Mouse (Mus musculus) ES-Bruce4 (cell line): ENCODE measurements at regions not wholly inside any gene's neighbourhood (a gene's known extent, or its start where the extent isn't known, plus 50 kb on each side); places are given as distances from the start of the nearest gene placed in this dataset.

ENCODE experiments used
- H3K27ac ChIP-seq: 2 replicates; pipeline ENCODE4 v1.5.1; 2012; ENCODE audit warnings: low read length, inconsistent platforms; ENCODE audit not compliant: insufficient read depth
- H3K27me3 ChIP-seq: 2 replicates; pipeline ENCODE4 v1.6.1; 2012; ENCODE audit warnings: mild to moderate bottlenecking, low read length, inconsistent platforms; ENCODE audit not compliant: control insufficient read depth, poor library complexity, insufficient read depth, severe bottlenecking
- H3K36me3 ChIP-seq: 2 replicates; pipeline ENCODE4 v1.6.1; 2012; ENCODE audit warnings: inconsistent platforms, mild to moderate bottlenecking, low read length, moderate library complexity; ENCODE audit not compliant: control insufficient read depth, poor library complexity, insufficient read depth, severe bottlenecking
- H3K4me1 ChIP-seq: one replicate; pipeline ENCODE4 v1.8.1; 2011; ENCODE audit warnings: low read length; ENCODE audit not compliant: control insufficient read depth, insufficient read depth
- H3K4me3 ChIP-seq: 2 replicates; pipeline ENCODE4 v1.5.1; 2011; ENCODE audit warnings: low read depth, mild to moderate bottlenecking, low read length
- H3K9ac ChIP-seq: 2 replicates; pipeline ENCODE4 v1.6.1; 2012; ENCODE audit warnings: low read depth, mild to moderate bottlenecking, inconsistent platforms; ENCODE audit not compliant: poor library complexity, severe bottlenecking
- H3K9me3 ChIP-seq: replicated peaks from 2 replicates; pipeline ENCODE4 v1.6.1; 2012; ENCODE audit warnings: mild to moderate bottlenecking, low read length, inconsistent platforms; ENCODE audit not compliant: control insufficient read depth, poor library complexity, insufficient read depth, severe bottlenecking
- CTCF ChIP-seq: IDR thresholded peaks from one replicate; pipeline ENCODE4 v1.8.1; 2011; ENCODE audit warnings: low read depth, low read length
- EP300 ChIP-seq: IDR thresholded peaks from 2 replicates; pipeline ENCODE4 v1.6.1; 2011; ENCODE audit warnings: low read depth, low read length; ENCODE audit not compliant: insufficient read depth
- POLR2A ChIP-seq: IDR thresholded peaks from one replicate; pipeline ENCODE4 v1.8.1; 2011; ENCODE audit warnings: low read length; ENCODE audit not compliant: insufficient read depth

DNA sequence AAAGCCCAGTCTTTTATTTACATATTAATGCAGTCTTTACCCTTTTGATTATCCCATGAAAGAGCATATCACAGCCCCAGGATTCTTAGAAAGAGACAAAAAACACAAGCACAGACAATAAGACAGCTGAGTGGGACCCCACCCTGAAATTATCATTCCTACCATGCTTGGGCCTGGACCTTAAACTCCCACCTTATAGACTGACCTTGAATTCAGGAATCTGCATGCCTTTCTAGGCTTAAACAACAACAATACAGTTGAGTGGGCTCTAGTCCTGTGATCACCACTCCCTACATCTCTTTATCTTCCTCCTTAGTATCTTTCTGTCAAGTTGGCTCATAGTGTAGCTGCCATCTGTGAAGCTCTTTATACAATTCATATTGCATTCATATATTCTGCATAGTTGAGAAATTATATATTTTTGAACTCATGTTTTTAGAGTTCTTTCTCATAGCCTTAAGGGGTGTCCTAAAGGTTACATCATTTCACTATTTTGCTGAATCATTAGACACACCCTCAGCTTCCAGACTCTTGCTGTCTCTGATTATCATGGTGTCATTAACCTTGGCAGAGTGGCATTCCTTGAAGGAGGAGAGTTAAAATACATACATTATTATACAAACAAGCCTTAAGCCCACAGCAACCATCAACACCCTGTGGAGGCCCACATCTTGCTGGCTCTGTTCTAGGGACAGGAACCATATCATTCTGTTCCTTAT lies 361.7 kb upstream of the Negr1 start:
- Histone ChIP-seq H3K27me3 (no peaks in the 10 kb centered on the region), H3K4me3 (no peak overlapping the region), H3K27ac (no peak overlapping the region), H3K9me3 (no peaks in the 10 kb centered on the region), H3K4me1 (no peaks in the 10 kb centered on the region), H3K9ac (no peak overlapping the region), H3K36me3 (no peaks in the 10 kb centered on the region)
- no peak for TF ChIP-seq EP300
- TF ChIP-seq CTCF: no peak
- no peak for TF ChIP-seq POLR2A

DNA sequence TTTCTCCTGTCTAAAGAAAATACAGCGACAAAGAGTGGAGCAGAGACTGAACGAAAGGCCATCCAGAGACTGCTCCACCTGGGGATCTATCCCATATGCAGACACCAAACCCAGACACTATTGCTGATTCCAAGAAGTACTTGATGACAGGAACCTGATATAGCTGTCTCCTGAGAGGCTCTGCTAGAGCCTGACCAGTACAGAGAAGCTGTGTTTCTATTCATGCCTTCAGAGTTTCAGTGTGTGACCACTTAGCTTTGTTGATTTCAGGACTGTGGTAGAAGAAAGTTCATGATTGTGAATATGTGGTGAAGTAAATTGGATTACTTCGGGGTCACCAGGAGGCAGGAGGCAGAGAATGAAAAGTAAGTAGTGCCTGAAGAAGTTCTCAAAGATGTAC lies 356.3 kb upstream of the Negr1 start:
- no peak overlapping the region for H3K27ac ChIP-seq
- no peaks in the 10 kb centered on the region for H3K36me3 ChIP-seq
- no peaks in the 10 kb centered on the region for H3K9me3 ChIP-seq
- no peaks in the 10 kb centered on the region for H3K27me3 ChIP-seq
- no peaks in the 10 kb centered on the region for H3K4me1 ChIP-seq
- no peak for TF ChIP-seq EP300
- TF ChIP-seq CTCF: no peak
- TF ChIP-seq POLR2A: no peak
- H3K4me3 ChIP-seq: no peak overlapping the region
- no peak overlapping the region for H3K9ac ChIP-seq

- H3K4me3 ChIP-seq: no peak overlapping the region
- H3K27ac ChIP-seq: no peak overlapping the region
- H3K4me1 ChIP-seq: no peaks in the 10 kb centered on the region
- H3K9ac ChIP-seq: no peak overlapping the region
- H3K36me3 ChIP-seq: no peaks in the 10 kb centered on the region
- TF ChIP-seq POLR2A (no peak), EP300 (no peak), CTCF (no peak)
- no peaks in the 10 kb centered on the region for H3K9me3 ChIP-seq
- no peaks in the 10 kb centered on the region for H3K27me3 ChIP-seq
Measured at GRCm38 (mm10) chr3:156208420-156208819, 353.2 kb upstream of the Negr1 start.

DNA sequence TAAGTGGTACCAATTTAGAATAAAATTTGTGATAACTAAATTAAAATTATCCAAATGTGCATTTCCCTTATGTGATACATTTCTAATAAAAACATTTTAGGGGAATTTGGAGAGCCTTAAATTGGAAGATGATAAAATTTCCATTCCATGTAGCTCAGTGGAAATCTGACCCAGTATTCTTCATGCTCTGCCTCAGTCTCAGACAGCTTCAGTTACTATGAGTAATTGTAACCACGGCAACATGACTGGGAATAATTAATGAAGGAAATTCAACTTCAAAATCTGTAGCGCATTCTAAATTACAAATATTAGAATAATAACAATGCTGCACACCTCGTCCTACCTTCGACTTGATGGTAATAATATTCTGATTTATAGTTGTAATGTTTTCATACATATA lies 350.8 kb upstream of the Negr1 start:
- Histone ChIP-seq H3K36me3 (no peaks in the 10 kb centered on the region), H3K4me3 (no peak overlapping the region), H3K27me3 (no peaks in the 10 kb centered on the region), H3K9me3 (no peaks in the 10 kb centered on the region), H3K9ac (no peak overlapping the region), H3K27ac (no peak overlapping the region), H3K4me1 (no peaks in the 10 kb centered on the region)
- TF ChIP-seq EP300 (no peak), POLR2A (no peak), CTCF (no peak)

GRCm38 (mm10) chr3:156214823-156215222 lies 346.8 kb upstream of the Negr1 start:
- H3K27me3 ChIP-seq: no peaks in the 10 kb centered on the region
- no peak overlapping the region for H3K27ac ChIP-seq
- no peaks in the 10 kb centered on the region for H3K36me3 ChIP-seq
- H3K4me3 ChIP-seq: no peak overlapping the region
- H3K9ac ChIP-seq: no peak overlapping the region
- no peak for TF ChIP-seq POLR2A
- no peak for TF ChIP-seq EP300
- TF ChIP-seq CTCF: no peak
- H3K4me1 ChIP-seq: no peaks in the 10 kb centered on the region
- H3K9me3 ChIP-seq: no peaks in the 10 kb centered on the region

DNA sequence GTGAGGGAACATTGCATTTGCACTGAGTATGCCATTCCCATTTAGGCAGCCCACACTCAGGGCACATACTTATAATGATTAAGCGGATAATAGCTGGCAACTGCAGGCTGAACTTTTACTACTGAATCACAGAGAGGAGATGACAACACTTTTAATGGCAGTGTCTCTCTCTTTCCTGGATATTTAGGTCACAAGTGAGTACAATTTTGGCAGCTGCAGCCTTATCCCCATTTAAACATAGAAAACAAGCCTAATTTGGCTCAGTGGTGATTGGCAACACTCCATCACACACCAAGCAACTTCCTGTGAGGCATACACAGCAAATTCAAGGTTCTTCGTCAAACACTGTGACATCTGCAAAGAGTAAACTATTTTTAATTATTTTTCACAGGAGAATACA lies 329.5 kb upstream of the Negr1 start:
- Histone ChIP-seq H3K4me3 (no peak overlapping the region), H3K9ac (no peak overlapping the region), H3K27ac (no peak overlapping the region), H3K36me3 (no peaks in the 10 kb centered on the region), H3K4me1 (no peaks in the 10 kb centered on the region), H3K27me3 (no peaks in the 10 kb centered on the region), H3K9me3 (no peaks in the 10 kb centered on the region)
- no peak for TF ChIP-seq POLR2A
- no peak for TF ChIP-seq CTCF

DNA sequence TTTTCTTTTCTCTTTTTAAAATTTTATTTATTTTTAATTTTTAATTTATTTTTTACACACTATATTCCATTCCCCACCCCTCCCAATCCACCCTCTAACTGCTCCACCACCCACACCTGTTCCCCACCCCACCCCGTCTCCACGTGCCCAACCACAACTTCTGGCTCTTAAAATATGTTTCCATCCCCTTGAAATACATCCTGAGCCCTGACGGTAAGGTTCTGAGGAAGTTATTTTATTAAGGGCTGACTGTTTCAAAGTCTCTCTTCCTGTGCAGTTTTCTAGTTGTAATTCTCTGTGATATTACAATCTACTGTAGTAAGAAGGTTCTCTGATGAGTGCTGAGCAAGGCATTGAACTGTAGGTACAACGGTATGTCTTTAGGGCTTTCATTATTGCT lies 325.6 kb upstream of the Negr1 start:
- no peaks in the 10 kb centered on the region for H3K27me3 ChIP-seq
- no peaks in the 10 kb centered on the region for H3K9me3 ChIP-seq
- no peak overlapping the region for H3K4me3 ChIP-seq
- no peaks in the 10 kb centered on the region for H3K36me3 ChIP-seq
- H3K27ac ChIP-seq: no peak overlapping the region
- no peak overlapping the region for H3K9ac ChIP-seq
- no peaks in the 10 kb centered on the region for H3K4me1 ChIP-seq
- no peak for TF ChIP-seq POLR2A
- TF ChIP-seq EP300: no peak
- no peak for TF ChIP-seq CTCF
